Mouse (Mus musculus): Measurements from ENCODE around the gene Spats1.
"Not testable (repeated sequence)": the region's sequence is repeated elsewhere in the genome, so short reads cannot be mapped to it uniquely, and the experiment has no call there.

The Spats1 gene

GRCm38 (mm10) chr17:45433419-45434261 lies 41.6 kb downstream of the Spats1 start, which contains the start of gene Cdc5l:
Gene Cdc5l (minus strand): TSS chr17:45433737.
- peak; percentile 97 for DNase-seq

- no peak for DNase-seq
Measured at GRCm38 (mm10) chr17:45432706-45433398, 42.4 kb downstream of the Spats1 start.

- no peak for DNase-seq
Measured at GRCm38 (mm10) chr17:45432007-45432406, 43.2 kb downstream of the Spats1 start.

GRCm38 (mm10) chr17:45417387-45417786 lies 57.8 kb downstream of the Spats1 start:
- DNase-seq: no peak

GRCm38 (mm10) chr17:45411617-45412016 lies 63.6 kb downstream of the Spats1 start:
- not testable (repeated sequence) for DNase-seq

GRCm38 (mm10) chr17:45408719-45409118 lies 66.5 kb downstream of the Spats1 start:
- DNase-seq: no peak

- DNase-seq: peak; percentile 11 to 39
Measured at GRCm38 (mm10) chr17:45406281-45406680, 68.9 kb downstream of the Spats1 start.

- DNase-seq: peak; percentile 59 to 63
Measured at GRCm38 (mm10) chr17:45403207-45403606, 72.0 kb downstream of the Spats1 start.

- no peak for DNase-seq
Measured at GRCm38 (mm10) chr17:45402601-45403000, 72.6 kb downstream of the Spats1 start.

- DNase-seq: no peak
Measured at GRCm38 (mm10) chr17:45402126-45402525, 73.1 kb downstream of the Spats1 start.

- no peak for DNase-seq
Measured at GRCm38 (mm10) chr17:45401126-45401905, 73.9 kb downstream of the Spats1 start.

GRCm38 (mm10) chr17:45398021-45398420 lies 77.2 kb downstream of the Spats1 start:
- DNase-seq: no peak

- DNase-seq: peak; percentile 30 to 39
Measured at GRCm38 (mm10) chr17:45397541-45397940, 77.7 kb downstream of the Spats1 start.

- DNase-seq: no peak
Measured at GRCm38 (mm10) chr17:45394612-45395011, 80.6 kb downstream of the Spats1 start.

GRCm38 (mm10) chr17:45393765-45394164 lies 81.5 kb downstream of the Spats1 start:
- DNase-seq: no peak
